13 mouse cellular contexts compared by ENCODE assay signal in genomic region chr7:56327738-56328137, GRCm38 (mm10).
DNase-seq lines count a peak whose midpoint lies in the region; ATAC-seq and TF ChIP-seq lines count a peak whose summit lies in the region.
"Had no signal": no experiment of that assay in that cellular context is flagged by ENCODE, and none has a peak within 500 bp of the region (broad histone marks: within the 10 kb centered on the region; RNA-seq: fewer than 3 reads in every experiment).

No protein-coding gene starts in this region.

- no peaks in the 10 kb centered on the region for H3K4me1 ChIP-seq in cerebellum, adult 2 months (ENCODE audit: control insufficient read depth, insufficient read depth, low read length)
- H3K4me1 ChIP-seq in kidney, postnatal 0 days (replicated peaks; ENCODE audit: insufficient read depth, low read length) = no peaks in the 10 kb centered on the region
- H3K4me1 ChIP-seq: neural tube, embryonic 13.5 days had no signal

- WGBS in cerebellum, adult 2 months = 40% methylated on average over 4 of the region's 4 CpGs
- WGBS in kidney, postnatal 0 days = 38% methylated on average over 4 of the region's 4 CpGs

- no peak for TF ChIP-seq CTCF in cerebellum, adult 2 months (IDR thresholded peaks at IDR 0.05; ENCODE audit: borderline replicate concordance, insufficient read depth, low read depth, low read length)
- TF ChIP-seq CTCF in kidney, postnatal 0 days (IDR thresholded peaks at IDR 0.05; ENCODE audit: low read depth) = peak; percentile 67

- TF ChIP-seq POLR2A in cerebellum, adult 2 months (IDR thresholded peaks at IDR 0.05; ENCODE audit: borderline replicate concordance, insufficient read depth, low read length) = no peak

- no peaks in the 10 kb centered on the region for H3K9me3 ChIP-seq in kidney, postnatal 0 days (replicated peaks; ENCODE audit: low read length)
- H3K9me3 ChIP-seq: neural tube, embryonic 13.5 days had no signal

- H3K9ac ChIP-seq in kidney, postnatal 0 days (ENCODE audit: low read depth, low read length) = no peak overlapping the region
- H3K9ac ChIP-seq: neural tube, embryonic 13.5 days had no signal

- no peak overlapping the region for H3K4me3 ChIP-seq in cerebellum, adult 2 months (replicated peaks; ENCODE audit: insufficient read depth, low read depth, low read length)
- H3K4me3 ChIP-seq in kidney, postnatal 0 days (replicated peaks; ENCODE audit: low read depth, low read length) = no peak overlapping the region
- H3K4me3 ChIP-seq: gastrocnemius, adult 2 months; neural tube, embryonic 13.5 days had no signal

- no peaks in the 10 kb centered on the region for H3K36me3 ChIP-seq in kidney, postnatal 0 days (ENCODE audit: insufficient read depth, low read length)
- H3K36me3 ChIP-seq: neural tube, embryonic 13.5 days had no signal

- H3K27me3 ChIP-seq in cerebellum, adult 2 months (ENCODE audit: control insufficient read depth, insufficient read depth, low read length) = no peaks in the 10 kb centered on the region
- H3K27me3 ChIP-seq in kidney, postnatal 0 days (ENCODE audit: insufficient read depth, low read length) = no peaks in the 10 kb centered on the region
- H3K27me3 ChIP-seq: neural tube, embryonic 13.5 days had no signal

- peak; percentile 35 to 40 for DNase-seq in cerebellum, postnatal 14 days
- no peak for DNase-seq in cerebellum, adult 2 months
- peak; percentile 28 for DNase-seq in kidney, postnatal 0 days (ENCODE audit: low spot score)
- DNase-seq in kidney, adult 9 months = no peak
- DNase-seq in 3T3-L1 (ENCODE audit: low read depth, low spot score) (peak; percentile 28), MN1 (ENCODE audit: low spot score) (no peak)
- DNase-seq in embryo, embryonic 10.5 days (ENCODE audit: low spot score) = peak; percentile 40
- DNase-seq in layer of hippocampus, adult 11-12 months (ENCODE audit: low spot score) = no peak
- DNase-seq: cerebellum, postnatal 36 days; gastrocnemius, adult 2 months; heart, postnatal 36 days had no signal

- no peak overlapping the region for H3K27ac ChIP-seq in cerebellum, adult 2 months (ENCODE audit: insufficient read depth, low read length)
- H3K27ac ChIP-seq in kidney, postnatal 0 days = no peak overlapping the region
- H3K27ac ChIP-seq: gastrocnemius, adult 2 months; macrophage; neural tube, embryonic 13.5 days had no signal

- H3K4me2 ChIP-seq in kidney, postnatal 0 days (ENCODE audit: low read length) = no peak overlapping the region
- H3K4me2 ChIP-seq: neural tube, embryonic 13.5 days had no signal

- 0 out of 2 replicates have a peak, but pooled peaks have one; percentile 21 for ATAC-seq in kidney, postnatal 0 days (replicated peaks; ENCODE audit: low FRiP score, low read depth)

Comparison
In these comparisons a context has a peak if more than half of its experiments do, and no peak if none do; other contexts are left out.
1. DNase-seq: peak in cerebellum, postnatal 14 days (2 of 2), kidney, postnatal 0 days (single experiment), 3T3-L1 (single experiment) and embryo, embryonic 10.5 days (single experiment); none in cerebellum, adult 2 months (0 of 2), kidney, adult 9 months (single experiment), MN1 (single experiment) and layer of hippocampus, adult 11-12 months (single experiment).